Mouse (Mus musculus): ENCODE measurements at regions not wholly inside any gene's neighbourhood (a gene's known extent, or its start where the extent isn't known, plus 50 kb on each side); places are given as distances from the start of the nearest gene placed in this dataset.

GRCm38 (mm10) chr13:44180384-44180783, 395.8 kb downstream of the Cd83 start:
- TF ChIP-seq CTCF (conservative IDR thresholded peaks at IDR 0.05; ENCODE audit: low read length) (no peak), POU5F1 (IDR thresholded peaks at IDR 0.05; ENCODE audit: borderline replicate concordance, low read length) (no peak), NANOG (IDR thresholded peaks at IDR 0.05; ENCODE audit: borderline replicate concordance, low read length) (no peak)

Data from E14TG2a.4 (cell line).